Mouse (Mus musculus) kidney, postnatal 25 days (tissue): ENCODE results near the gene Dnm3.
A peak's percentile ranks its signal among the peaks of the same experiment; 100 is the strongest.
"Not testable (repeated sequence)": the region's sequence is repeated elsewhere in the genome, so short reads cannot be mapped to it uniquely, and the experiment has no call there.

Experiments
- DNase-seq, 2 experiments: peaks; one replicate each; pipeline ENCODE4 v3.0.0; 2021; ENCODE audit warnings: mixed read lengths in 2 of 2

Dnm3 gene

DNA sequence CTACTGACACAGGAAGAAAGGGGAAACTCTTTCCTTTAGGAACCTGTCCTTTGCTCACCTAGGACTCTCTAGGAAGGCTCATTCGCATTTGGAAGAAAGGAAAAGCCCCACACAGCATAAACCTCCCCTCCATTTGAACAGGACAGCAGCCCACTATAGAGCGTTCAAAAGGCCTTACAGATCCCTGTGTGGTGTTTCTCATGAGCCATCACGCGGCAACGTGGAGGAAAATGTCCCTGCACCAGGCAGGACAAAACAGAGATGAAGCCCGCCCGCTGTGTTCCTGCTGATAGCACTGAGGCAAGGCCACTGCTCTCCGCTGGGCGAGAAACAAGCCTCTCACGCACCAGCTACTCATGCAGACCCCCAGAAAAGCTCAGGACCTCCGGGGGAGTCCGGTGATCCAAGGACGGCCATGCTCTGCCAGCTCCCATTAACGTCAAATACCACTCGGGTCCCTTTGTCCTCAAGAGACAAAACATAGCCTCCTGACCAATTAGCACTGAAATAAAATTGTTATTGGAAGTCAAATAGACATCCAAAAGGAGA lies 51.8 kb downstream of the Dnm3 start:
- DNase-seq: no peak

DNA sequence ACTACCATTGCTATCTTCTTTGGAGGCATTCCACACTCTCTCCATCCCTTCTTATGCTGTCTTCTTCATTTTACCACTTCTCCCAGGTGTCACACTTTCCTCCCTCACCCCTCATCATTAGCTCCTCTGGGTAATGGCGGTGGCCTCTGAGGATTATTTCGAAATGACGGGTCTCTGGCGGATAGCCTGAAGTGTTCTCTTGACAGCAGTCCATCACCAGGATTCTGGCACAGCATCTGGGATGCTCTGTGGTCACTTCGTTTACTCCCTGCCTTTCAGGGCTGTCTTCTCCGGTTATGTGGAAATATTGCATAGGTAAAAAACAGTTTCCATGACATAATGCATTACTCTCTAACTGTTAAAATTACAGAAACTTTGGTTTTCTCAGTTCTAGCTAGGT lies 55.0 kb downstream of the Dnm3 start:
- DNase-seq: no peak

DNA sequence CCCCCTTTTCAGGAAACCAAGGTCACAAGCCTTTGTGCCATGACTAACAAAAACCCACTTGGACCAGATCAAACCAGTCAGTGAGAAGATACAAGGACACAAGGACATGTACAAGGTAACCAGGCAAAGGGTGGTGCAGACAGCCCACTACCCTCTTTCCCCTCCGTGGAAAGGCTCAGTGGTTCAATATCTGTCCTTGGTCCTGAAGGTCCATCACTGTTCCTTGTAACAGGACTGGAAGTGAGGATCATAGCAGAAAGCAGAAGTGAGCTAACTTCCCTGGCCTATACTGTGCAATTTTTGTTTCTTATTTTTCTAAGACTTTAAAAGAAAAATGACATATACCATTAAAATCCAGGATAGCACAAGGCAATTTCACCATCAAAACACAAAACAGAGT lies 64.0 kb downstream of the Dnm3 start:
- no peak for DNase-seq

DNA sequence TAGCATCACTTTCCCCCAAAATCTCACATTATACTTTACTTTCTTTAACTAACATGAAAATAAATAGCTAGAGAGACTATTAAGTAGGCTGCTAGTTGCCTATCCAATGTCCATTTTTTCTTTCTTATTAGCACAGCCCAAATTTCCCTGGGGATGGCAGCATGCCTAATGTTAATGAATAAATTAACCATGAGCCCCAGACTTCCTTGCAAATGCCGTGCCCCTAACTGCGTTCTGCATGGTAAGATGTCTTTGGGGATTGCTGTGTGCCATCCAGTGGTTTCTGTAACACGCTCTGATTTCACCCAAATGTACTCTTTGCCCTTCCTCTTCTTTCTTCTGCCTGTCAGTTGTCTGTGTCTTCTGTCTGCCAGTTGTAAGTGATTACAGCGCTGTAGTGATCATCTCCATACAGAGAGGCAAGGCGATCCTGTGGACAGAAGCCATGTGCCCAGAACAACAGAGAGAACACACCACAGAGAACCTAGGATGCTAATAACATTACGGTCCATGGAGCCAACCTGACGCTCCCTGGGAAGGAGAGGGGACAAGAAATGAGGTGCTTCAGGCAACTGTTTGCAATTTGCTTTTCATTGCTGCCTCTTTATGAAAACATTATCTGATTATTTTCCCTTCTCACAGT lies 64.9 kb downstream of the Dnm3 start:
- DNase-seq: no peak

DNA sequence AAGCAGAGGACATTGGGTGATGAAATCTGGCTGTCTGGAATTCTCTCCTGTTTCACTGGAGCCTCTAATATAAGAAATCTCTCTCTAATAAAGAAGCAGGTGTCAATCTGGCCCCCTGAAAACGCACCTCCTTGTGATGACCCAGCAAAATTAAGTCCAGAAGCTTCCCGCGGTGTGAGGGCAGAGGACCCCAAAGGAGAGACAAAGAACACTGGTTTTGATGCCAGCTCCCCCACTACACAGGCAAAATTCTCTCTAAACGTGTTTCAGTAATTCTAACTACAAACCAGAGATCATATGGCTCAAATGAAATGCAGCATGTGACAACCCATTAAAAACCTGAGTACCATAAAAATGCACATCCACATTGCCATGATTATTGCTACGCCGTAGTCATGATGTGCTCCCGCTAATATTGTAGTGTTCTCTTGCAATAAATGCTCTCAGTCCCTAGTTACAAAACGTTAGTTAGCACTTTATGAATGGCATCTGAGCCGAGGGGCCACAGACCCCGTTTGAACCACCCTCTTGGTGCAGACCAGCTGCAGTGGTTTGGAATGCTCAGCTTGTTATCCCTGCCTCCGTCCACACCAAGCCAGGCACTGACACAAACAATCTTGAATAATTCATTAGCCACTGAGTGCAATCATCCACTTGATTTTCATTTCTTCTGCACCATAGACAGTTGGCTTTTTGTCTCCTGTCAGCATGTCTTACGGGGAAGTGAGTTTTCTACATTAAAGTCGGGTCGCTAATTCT lies 67.4 kb downstream of the Dnm3 start:
- no peak for DNase-seq

DNA sequence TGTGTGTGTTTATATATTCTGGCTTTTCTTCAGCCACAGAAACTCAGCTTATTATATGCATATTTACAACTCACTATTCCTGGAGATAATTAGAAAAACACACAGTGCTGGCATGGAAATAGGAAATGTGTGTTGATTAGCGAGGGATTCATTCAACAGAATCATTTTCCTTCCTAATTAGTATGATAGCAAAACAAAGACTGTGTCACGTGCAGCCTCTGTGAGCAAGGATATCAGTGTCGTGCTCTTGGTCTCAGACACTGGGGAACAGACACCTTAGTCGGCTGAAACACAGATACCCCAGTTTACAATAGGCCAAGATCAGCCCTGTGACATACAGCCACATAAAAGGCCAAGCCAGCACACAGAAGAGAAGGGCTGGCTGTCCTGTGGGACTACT lies 83.3 kb downstream of the Dnm3 start:
- DNase-seq: no peak

DNA sequence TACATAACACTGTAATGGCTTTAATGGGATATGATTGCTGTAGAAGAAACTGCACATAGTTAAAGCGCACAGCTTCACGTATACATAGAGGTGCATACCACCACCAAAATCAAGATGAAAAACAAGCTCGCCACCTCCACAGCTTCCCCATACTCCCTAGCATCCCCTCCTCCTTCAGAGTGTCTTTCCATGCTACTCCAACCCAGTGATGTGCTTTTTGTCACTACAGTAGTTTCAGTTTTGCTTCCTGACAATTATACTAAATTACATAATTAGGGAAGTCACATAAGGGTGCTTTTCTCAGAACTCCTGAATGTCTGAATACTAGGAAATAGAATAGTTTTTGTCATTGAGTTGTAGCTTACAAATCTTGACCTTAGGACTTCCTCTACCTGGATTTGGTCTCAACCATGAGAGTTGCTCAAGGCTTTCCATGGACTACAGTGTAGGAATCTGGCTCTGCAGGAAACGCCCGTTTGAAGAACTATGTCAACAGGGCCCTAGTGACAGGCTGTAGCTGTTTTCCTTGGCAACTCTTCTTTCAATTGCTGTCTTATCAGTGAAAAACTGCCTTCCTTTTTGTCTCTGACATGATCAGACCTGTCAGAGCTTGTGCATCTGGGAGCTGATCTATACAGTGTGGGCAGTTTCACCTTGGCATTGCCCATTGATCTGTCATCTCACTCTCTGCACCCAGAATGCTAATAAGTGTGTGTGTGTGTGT lies 89.2 kb downstream of the Dnm3 start:
- peak in 1 of 2 experiments; percentile 50 for DNase-seq

DNA sequence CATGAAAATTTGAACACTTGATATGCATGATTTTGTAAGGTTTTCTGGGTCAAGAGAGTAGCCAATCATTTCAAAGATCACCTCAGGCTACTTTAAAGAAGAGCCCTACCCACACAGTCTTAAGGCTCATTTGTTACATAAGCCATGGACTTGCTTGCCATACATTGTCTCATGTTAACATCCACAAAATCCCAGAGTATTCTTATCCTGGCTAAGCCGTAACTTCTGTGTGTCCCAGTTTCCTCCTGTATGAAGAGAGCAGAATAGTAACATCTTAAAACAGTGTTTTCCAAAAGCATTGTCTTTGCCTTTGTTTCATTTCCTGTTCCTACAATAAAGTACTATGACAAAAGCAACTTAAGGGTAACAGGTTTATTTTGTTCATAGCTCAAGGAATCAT lies 104.8 kb downstream of the Dnm3 start:
- not testable (repeated sequence) for DNase-seq

DNA sequence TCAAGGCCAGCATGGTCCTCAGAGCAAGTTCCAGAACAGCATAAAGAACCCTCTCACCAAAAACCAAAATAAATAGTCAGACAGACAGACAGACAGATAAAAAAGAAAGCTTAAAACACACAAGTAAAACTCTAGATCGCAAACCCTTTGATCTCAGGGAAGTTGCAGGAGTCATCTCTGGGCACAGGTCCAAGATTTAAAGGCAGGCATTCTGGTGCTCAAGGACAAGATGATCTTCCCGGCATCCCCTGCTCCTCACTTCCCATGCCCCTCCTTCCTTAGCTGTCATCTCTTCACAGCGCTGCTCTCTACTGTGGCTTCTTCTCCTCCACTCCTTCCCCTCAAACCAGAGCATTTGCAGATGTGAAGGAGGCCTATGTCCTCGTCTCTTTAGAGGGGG lies 108.1 kb downstream of the Dnm3 start:
- peak in 1 of 2 experiments; percentile 14 for DNase-seq

DNA sequence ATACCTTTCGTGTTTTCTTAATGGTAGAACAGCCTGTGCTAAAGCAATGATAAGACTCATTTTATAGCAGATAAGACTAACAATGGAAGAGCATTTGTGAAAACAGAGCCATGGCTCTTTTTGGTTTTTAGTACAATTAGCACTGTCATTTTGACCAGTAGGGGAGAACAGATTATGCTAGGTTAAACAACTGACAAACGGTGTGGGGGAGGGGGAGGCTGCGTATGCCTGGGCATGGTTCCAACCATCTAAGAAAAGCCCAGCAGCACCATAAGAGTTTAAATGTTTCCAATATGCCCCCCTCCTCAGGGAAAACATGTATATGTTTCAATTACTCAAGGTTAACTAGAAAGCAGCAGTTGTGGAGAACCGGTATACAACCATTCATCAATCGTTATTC lies 115.9 kb downstream of the Dnm3 start:
- DNase-seq: peak; percentile 33 to 39

DNA sequence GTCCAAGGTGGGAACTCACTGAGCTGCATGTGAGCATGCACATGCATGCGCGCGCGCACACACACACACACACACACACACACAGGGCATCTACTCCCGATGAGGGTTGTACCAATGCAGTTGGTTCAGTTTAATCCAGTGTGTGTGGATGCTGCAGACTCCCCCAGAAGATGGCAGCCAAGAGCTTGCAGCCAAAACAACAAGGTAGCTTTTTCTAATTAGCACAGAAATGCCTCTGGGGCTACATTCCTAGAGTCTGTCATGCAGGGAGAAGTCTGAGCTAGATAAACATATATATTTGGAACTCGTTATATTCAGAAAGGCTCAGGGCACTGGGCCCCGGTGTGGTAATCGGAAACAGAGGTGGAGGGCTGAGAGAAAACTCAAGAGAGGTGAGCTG lies 118.6 kb downstream of the Dnm3 start:
- DNase-seq: peak; percentile 75

DNA sequence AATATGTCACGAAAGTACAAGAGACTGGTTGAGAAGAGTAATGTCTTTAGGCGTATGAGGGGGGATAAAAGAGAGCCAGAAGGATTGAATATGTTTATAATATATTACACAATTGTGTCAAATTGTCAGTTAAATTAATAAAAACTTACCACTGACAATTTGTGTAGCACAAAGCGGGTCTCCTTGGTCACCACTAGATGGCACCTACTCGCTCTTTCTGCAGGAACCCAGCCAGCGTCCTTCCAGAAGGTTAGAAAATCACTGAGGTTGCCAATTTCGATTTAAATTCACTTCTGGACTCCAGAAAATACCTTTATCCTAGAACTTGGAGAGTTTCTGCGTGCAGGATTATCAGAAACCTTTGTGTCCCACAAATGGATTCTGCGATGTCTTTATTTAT lies 119.8 kb downstream of the Dnm3 start:
- DNase-seq: peak; percentile 57 to 59

DNA sequence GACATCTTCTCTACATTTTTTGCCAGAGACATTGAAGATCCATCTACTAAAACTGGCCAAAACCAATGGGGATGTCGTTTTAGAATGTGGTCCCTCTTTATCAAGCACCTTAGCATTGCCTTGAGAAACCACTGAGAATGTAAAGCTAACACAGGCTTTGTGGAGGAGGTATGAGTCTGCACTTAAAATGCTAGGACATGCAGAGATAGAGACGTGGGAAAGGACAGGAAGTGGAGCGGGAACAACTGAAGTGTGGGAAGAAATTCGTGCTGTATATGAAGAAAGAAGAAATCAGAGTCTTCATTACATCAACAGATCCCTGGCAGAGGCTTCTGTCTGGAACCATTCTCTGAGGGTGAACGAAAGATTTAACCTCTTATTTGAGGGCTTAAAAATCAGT lies 121.4 kb downstream of the Dnm3 start:
- DNase-seq: no peak

DNA sequence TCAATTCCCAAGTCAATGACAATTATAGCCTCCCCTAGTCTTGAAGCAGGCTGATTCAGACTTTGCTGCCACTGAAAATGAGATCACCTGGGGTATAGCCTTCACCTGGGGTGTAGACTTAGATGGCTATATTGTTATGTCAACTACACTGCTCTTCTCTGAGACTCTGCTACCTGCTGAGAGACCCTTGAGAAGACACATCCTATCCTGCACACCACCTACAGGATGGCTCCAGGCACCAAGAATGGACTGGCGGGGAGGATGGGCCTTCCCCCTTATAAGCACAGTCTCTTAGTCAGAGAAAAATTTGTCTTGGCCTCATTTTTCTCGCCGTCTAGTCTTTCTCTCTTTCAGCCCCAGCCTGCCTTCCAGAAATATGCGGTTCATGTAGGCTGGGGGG lies 123.1 kb downstream of the Dnm3 start:
- DNase-seq: no peak

DNA sequence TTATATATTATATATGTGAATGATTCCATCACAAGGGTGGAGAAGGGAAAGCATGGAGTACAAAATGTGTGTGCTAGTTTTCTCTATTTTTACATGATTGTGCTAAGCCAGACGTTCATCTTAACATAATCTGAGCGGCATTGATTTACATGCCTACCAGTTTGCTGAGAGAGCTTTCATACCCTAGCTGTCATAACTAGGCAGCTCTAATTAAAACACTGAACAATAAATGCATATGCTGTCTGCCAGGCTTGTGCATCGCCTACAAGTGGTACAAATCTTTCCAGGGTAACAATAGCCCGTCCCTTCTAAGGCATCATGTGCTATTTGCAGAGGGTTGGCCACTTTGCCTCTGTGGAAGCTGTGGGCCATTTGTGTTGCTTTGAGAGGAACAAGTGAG lies 124.0 kb downstream of the Dnm3 start:
- DNase-seq: no peak

DNA sequence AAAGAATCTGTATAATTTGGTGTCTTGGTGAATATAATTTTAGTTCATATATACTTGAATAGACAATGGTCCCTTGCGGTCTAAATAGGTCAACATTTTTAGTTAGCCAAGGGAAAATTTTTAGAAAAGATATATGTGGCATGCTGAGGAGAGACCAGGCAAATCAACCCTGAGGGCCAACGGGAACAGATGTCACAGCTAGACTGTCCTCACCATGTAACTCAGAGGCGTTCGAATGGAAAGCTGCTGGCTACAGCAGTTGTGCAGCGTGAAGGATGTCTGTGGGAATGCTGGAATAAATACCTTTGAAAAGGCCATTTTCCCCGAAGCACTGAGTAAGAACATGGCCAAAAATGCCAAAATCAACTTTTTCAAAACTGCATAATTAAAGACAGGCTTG lies 128.5 kb downstream of the Dnm3 start:
- DNase-seq: no peak

DNA sequence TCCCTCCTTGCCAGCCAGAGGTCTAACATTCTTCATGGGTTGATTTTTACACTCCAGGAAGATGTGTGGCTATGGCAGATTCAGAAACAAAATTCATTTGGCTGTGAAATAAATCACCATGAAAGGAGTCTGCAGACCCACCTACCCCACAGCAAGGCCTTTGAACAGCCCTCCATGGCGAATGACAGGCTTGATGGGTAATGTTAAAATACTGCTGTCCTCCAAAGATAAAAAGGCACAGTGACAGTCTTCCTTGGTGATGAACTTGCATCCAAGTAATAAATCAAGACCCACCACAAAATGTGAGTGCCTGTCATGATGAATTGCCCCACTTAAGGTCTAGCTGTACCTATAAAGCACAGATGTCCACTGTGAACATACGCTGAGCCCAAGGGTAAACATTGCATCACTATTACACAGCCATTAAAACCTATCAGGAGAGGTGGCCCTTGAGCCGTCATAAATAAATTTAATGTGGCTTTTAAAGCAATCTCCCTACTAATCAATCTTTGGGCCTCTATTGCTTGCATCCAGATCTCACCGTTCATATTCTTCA lies 131.3 kb downstream of the Dnm3 start:
- DNase-seq: no peak

DNA sequence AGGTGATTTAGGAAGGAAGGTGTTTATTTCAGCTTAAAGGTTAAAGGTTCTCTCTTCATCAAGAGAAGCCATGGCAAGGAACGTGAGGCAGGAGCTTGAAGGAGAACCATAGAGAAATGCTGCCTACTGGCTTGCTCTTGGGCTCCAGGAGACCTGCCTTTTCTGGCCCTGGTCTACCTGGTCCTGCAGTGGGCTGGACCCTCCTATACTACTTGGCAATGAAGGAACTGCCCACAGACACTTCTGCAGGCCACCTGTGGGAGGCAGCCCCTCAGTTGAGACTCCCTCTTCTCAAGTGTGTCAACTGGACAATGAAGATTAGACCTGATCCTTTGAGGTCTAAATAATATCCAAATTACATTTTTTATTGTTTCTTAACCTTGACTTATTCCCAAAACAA lies 140.7 kb downstream of the Dnm3 start:
- DNase-seq: no peak

DNA sequence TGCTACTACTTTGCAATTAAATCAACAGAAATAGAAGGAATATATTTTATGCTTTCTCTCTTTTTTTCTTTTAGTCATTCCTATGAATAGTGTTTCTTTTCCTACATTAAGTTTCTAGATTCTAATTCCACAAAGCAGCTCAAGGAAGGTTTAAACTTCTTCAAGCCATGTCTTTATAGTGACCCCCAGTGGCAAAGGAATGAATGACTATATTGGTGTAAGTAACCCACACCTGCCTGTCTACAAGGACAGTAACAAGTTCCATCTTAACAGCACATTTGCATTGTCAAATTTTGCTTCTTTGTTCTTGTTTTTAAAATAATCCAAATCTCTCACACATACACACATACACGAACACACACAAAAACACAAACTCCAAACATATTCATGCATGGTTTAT lies 141.2 kb downstream of the Dnm3 start:
- DNase-seq: peak in 1 of 2 experiments; percentile 26

DNA sequence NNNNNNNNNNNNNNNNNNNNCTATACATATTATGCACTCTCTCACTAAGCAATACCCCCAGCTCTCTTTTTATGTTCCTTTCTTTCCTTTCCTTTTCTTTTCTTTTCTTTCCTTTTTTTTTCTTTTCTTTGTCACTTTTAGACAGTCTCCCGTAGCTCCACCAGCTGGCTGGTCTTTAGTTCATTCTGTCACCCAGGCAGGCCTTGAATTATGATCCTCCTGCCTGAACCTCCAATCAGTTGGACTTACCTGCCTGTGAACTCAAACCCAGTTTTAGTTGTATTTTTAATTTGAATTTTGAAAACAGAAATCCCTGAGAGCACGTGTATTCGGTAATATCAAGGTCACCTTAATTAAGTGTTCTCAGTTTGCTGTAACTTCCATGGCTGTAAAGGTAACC lies 141.6 kb downstream of the Dnm3 start:
- no peak for DNase-seq

DNA sequence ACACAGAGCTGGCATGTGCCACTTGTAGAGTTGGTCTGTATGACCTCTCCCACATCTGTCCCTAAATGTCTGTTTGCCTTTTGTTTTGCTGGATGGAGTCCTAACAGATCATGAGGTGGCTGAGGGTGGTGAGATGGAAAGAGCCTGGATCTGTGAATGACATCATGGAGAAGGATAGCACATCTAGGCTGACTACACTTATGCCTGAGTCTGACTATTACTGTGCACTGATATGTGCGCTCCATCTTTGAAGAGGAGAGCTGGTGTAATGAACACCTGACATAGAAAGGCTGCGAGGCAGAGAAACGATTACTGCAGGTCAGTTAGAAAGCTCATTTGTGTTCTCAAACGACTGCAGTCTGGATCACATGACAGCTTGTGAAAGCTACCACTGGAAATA lies 149.2 kb downstream of the Dnm3 start:
- DNase-seq: no peak

DNA sequence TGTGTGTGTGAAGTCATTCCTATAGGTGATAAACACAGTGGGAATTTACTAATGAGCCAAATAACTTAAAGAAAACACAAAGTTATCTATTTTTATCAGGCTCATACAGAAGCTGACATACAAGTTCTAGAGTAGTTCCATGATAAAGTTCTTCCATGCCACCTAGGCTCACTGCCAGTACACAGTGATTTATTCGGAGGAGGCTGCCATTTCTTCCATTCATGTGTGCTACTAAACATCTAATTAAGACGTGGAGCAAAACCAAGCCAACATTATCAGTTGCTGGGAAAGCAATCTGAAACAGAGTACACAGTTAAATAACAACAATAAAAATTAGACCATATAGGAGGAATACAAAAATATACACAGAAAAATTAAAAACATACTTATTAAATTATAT lies 150.2 kb downstream of the Dnm3 start:
- DNase-seq: no peak

DNA sequence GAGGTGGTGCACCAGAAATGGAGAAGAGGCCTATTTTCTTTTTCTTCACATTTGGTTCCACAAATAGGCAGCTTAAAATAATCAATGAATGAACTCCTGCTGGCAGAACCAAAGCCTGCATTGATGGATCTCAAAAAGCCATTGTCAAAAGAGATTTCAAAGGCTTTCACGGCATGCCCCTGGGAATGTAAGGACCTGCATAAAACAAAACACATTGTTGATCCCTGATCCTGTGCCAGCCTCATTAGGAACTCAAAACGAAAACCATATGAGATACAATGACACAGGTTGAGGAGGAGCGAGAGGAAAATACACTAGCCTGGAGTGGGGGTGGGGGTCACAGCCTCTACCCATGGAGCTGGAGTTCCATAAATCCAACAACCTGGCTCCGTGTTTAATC lies 153.4 kb downstream of the Dnm3 start:
- DNase-seq: no peak

DNA sequence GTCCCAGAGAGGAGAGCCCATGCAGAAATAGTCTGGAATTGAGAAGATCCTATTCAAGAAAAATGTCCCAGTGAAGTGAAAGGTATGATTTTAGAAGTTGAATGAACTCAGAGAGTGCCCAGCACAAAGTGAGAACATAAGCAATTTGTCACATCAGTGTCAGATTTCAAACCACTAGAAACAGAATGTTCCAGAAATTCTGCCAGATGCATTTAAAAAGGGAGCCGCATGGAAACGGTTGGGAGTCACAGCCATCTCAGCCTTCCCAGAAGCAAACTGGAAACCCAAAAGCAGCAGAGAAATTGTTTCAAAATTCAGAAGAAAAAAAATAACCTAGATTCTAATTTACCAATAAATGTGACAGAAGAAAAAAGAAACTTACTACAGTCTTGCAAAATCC lies 154.7 kb downstream of the Dnm3 start:
- DNase-seq: no peak
